Mouse (Mus musculus): ENCODE measurements around the gene Wdr73. TPM values are rescaled to one million over a fixed set of nuclear protein-coding genes. Genes with fewer than 3 reads are reported as not detected.
"Not testable (repeated sequence)": the region's sequence is repeated elsewhere in the genome, so short reads cannot be mapped to it uniquely, and the experiment has no call there.

Wdr73 gene
- 39.6 and 42.0 TPM in 2 replicates for polyA plus RNA-seq (2016; fragmentation: Nextera tagmentation; extraction: Ambion mirVana)

- H3K27me3 ChIP-seq (replicated peaks), result no peaks in the 10 kb centered on the region
- WGBS, result under 1% methylated on average over 36 of the region's 36 CpGs
- H3K4me3 ChIP-seq, result peak within 1 kb of the TSS; percentile 56
- H3K4me2 ChIP-seq (replicated peaks), result peak within 1 kb of the TSS; percentile 81
- H3K27ac ChIP-seq, result no peak within 1 kb of the TSS
- peak within 1 kb of the TSS; percentile 44 for H3K9ac ChIP-seq
- H3K4me1 ChIP-seq, result peaks cover 24% of the 10 kb centered on the region
- H3K36me3 ChIP-seq, result peaks cover 37% of the 10 kb centered on the region
- no peaks in the 10 kb centered on the region for H3K9me3 ChIP-seq
- peak; percentile 93 for ATAC-seq (ENCODE audit: low FRiP score, low read depth)
Measured at GRCm38 (mm10) chr7:80900944-80901501, at the start of gene Wdr73. Gene Wdr73 (minus strand): TSS chr7:80901269.

DNA sequence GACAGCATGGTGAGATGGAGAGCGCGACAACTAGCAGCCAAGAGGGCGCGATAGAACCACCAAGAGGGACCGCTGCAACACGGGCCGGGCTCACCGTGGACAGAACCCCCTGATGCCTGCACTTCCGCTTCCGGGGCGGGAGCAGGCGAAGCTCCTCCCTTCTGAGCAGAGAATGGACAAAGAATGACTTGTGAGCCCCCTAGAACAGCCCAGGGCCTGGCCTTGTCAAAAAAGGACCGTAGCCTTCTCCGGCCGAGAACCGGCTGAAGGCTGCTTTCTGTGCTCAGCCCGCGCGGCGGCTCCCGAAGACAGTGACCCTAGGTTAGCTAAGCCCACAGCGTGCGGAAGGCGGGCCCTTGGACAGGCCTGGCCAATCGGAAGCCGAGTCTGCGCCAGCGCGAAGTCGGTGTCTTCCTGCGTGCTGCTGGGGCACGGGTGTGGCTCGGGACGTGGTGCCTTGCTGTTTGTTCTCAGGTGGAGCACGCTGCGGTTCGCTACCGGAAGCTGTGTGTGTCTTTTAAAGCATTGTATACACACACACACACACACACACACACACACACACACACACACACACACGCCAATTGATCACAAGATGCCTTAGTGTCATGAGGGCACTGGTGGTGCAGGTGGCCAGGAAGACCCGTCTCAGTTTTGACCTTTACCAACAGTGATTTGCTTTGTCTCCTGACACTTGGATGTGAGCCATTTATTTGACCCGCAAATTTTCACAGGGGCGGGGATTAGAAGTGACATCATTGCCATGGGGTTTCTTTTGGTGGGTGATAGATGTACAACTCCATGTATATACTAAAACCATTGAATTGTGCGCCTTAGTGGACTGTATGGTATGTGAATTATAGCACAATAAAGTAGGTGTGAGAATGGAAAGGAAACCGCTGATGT lies 46.6 kb upstream of the Wdr73 start, which contains the start of gene Sec11a:
Gene Sec11a (minus strand): TSS at position 336 of the 906 bp plus-strand sequence.
- H3K4me2 ChIP-seq (replicated peaks), result peak within 1 kb of the TSS; percentile 66
- no peaks in the 10 kb centered on the region for H3K27me3 ChIP-seq (replicated peaks)
- H3K27ac ChIP-seq, result peak within 1 kb of the TSS; percentile 90
- H3K9me3 ChIP-seq, result no peaks in the 10 kb centered on the region
- H3K4me3 ChIP-seq, result peak within 1 kb of the TSS; percentile 82
- WGBS, result 2% methylated on average over 40 of the region's 44 CpGs
- H3K4me1 ChIP-seq, result peaks cover 15% of the 10 kb centered on the region
- peak within 1 kb of the TSS; percentile 89 for H3K9ac ChIP-seq
- ATAC-seq (ENCODE audit: low FRiP score, low read depth), result peak; percentile 100
- peaks cover 5% of the 10 kb centered on the region for H3K36me3 ChIP-seq

DNA sequence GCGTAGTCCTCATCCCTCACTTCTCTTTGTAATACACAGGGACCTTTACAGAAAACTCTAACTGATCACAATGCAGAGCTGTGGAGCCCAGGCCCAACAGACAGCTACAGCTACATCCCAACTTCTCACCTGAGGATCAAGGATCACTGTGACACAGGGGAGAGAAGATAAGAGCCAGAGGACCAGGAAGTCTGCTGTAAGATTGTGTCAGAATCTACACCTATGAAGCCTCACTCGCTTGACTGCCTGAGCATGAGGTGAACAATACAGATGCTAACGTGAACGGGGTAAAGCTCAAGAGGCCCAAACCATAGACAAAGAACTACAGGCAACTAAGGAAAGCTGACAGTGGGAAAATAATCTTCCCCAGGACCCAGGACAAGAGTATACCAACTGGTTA lies 38.7 kb upstream of the Wdr73 start:
- Histone ChIP-seq H3K27ac (no peak overlapping the region), H3K9me3 (no peaks in the 10 kb centered on the region), H3K36me3 (peaks cover 11% of the 10 kb centered on the region), H3K4me2 (replicated peaks) (no peak overlapping the region), H3K4me1 (no peaks in the 10 kb centered on the region), H3K9ac (no peak overlapping the region), H3K27me3 (replicated peaks) (no peaks in the 10 kb centered on the region), H3K4me3 (no peak overlapping the region)
- 94% methylated on average over 4 of the region's 4 CpGs for WGBS
- ATAC-seq (ENCODE audit: low FRiP score, low read depth), result no peak

DNA sequence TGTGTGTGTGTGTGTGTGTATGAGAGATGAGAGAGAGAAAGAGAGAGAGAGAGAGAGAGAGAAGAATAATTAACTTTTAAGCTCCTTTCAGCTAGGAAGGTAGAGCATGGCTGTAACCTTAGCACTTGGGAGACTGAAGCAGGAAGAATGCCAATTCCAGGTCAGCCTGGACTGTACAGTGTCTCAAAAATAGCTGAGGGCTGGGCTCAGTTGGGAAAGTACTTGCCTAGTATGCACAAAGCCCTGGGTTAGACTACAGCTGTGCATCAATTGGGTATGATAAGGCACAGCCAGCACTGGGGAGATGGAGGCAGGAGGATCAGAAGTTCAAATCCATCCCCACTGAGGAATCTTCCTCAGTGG lies 36.2 kb upstream of the Wdr73 start:
- not testable (repeated sequence) for ATAC-seq (ENCODE audit: low FRiP score, low read depth); H3K27me3 ChIP-seq (replicated peaks); H3K9me3 ChIP-seq; H3K9ac ChIP-seq; H3K27ac ChIP-seq; H3K4me1 ChIP-seq; H3K4me3 ChIP-seq; H3K4me2 ChIP-seq (replicated peaks)
- peaks cover 22% of the 10 kb centered on the region for H3K36me3 ChIP-seq

DNA sequence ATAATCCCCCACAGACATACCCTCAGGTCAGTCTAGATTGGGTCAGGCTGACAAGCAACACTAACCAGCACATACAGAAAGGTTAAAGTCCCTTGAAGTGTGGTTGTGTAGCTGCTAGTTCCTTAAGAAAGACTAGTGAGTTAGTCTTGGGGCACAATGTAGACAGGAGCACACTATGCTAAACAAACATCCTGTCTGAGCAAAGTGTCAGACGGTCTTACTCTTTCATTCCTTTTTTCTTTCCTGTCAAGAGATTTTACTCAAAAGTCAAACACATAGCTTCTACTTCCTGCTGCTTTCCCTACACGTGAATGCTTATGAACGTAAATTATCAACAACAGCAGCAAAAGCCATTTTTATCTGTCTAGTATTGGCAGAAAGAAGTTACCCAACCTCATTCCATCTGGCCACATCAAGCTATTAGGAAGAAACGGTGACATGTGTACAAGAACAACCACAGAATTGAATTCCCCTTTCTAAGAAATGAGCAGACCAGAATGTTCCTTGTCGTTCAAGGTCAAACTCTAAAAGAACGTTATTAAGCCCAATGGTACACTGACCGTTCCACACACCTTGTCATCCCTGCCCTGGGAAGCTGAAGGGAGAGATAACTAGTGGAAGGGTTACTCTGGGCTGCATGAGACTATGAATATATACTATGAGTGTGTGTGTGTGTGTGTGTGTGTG lies 35.7 kb upstream of the Wdr73 start:
- H3K27me3 ChIP-seq (replicated peaks), result not testable (repeated sequence)

DNA sequence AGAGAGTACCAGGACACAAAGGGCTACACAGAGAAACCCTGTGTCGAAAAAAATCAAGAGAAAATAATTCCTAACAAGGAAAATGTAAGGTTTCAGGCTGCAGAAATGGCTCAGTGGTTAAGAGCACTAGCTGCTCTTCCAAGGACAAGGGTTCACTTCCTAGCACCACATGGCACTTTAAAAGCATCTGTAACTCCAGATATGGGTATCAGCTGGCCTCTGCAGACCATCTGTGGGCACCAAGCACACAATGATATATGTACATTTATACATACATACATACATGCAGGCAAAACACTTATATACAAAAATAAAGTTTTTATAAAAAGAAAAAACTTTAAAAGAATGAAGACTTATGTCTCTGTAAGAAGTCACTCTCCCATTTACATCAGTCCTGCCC lies 34.8 kb upstream of the Wdr73 start:
- no peaks in the 10 kb centered on the region for H3K27me3 ChIP-seq (replicated peaks)
- H3K4me3 ChIP-seq, result no peak overlapping the region
- no peaks in the 10 kb centered on the region for H3K4me1 ChIP-seq
- 100% methylated on average over 1 of the region's 1 CpGs for WGBS
- H3K9ac ChIP-seq, result no peak overlapping the region
- H3K9me3 ChIP-seq, result no peaks in the 10 kb centered on the region
- H3K36me3 ChIP-seq, result peaks cover 29% of the 10 kb centered on the region
- H3K4me2 ChIP-seq (replicated peaks), result no peak overlapping the region
- ATAC-seq (ENCODE audit: low FRiP score, low read depth), result no peak
- H3K27ac ChIP-seq, result no peak overlapping the region

More for the DNA sequence above, 35.7 kb upstream of the Wdr73 start:
- H3K4me1 ChIP-seq; H3K9me3 ChIP-seq; H3K4me3 ChIP-seq; H3K9ac ChIP-seq; H3K4me2 ChIP-seq (replicated peaks); H3K27ac ChIP-seq; ATAC-seq (ENCODE audit: low FRiP score, low read depth): not testable (repeated sequence)
- 77% methylated on average over 7 of the region's 7 CpGs for WGBS
- H3K36me3 ChIP-seq, result peaks cover 25% of the 10 kb centered on the region

- no peak overlapping the region for H3K4me3 ChIP-seq
- H3K27me3 ChIP-seq (replicated peaks), result no peaks in the 10 kb centered on the region
- H3K9ac ChIP-seq, result no peak overlapping the region
- peaks cover 31% of the 10 kb centered on the region for H3K36me3 ChIP-seq
- 85% methylated on average over 1 of the region's 1 CpGs for WGBS
- H3K27ac ChIP-seq, result no peak overlapping the region
- ATAC-seq (ENCODE audit: low FRiP score, low read depth), result no peak
- H3K9me3 ChIP-seq, result no peaks in the 10 kb centered on the region
- no peak overlapping the region for H3K4me2 ChIP-seq (replicated peaks)
- H3K4me1 ChIP-seq, result no peaks in the 10 kb centered on the region
Measured at GRCm38 (mm10) chr7:80932777-80933176, 31.7 kb upstream of the Wdr73 start.

DNA sequence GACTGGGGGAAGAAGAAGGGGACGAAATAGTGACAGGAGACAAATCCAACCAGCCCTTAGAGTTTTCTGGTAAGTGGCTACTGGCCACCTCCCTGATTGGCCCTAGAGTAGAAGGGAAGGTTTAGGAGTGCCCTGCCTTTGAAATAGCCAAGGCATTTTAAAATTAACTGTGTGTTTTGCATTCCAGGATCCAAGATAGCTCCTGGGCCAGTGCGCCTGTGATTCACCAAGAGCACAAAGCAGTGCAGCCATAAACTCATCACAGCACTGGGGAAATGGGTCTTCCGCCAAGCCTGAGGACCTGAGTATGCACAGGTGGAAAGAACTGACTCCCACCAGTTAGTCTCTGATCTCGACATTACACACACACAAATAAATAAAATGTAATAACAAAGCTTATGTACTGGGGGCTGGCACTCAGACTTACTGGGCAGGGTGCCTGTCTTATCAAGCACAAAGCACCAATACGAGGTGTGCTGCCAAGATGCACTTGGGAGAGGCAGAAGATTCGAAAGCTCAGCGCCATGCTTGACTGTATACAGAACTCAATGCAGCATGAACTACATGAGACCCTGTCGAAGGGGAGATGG lies 30.6 kb upstream of the Wdr73 start:
- no peaks in the 10 kb centered on the region for H3K27me3 ChIP-seq (replicated peaks)
- no peak overlapping the region for H3K4me3 ChIP-seq
- no peak overlapping the region for H3K4me2 ChIP-seq (replicated peaks)
- H3K4me1 ChIP-seq, result no peaks in the 10 kb centered on the region
- 86% methylated on average over 8 of the region's 8 CpGs for WGBS
- no peak overlapping the region for H3K9ac ChIP-seq
- ATAC-seq (ENCODE audit: low FRiP score, low read depth), result no peak
- H3K27ac ChIP-seq, result no peak overlapping the region
- peaks cover 38% of the 10 kb centered on the region for H3K36me3 ChIP-seq
- H3K9me3 ChIP-seq, result no peaks in the 10 kb centered on the region

DNA sequence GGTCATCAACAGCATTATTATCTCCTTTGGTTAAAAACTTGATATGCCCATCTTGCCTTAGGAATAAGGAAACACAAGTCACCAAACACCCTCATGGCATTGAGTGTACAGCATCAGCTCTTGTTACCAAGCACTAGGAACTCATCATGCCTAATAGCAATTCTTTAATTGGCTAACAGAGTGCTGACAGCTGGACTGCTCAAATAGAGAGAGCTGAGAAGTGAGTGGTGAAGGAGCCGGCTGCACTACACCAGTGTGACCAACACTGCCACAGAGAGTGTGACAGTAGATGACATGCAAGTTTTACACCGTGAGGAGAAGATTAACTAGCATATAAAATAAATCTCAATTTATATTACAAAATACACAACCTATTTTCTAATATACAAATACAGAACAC lies 22.1 kb upstream of the Wdr73 start:
- no peaks in the 10 kb centered on the region for H3K9me3 ChIP-seq
- H3K27me3 ChIP-seq (replicated peaks), result no peaks in the 10 kb centered on the region
- peaks cover 68% of the 10 kb centered on the region for H3K36me3 ChIP-seq
- no peak overlapping the region for H3K4me3 ChIP-seq
- 92% methylated on average over 2 of the region's 2 CpGs for WGBS
- H3K9ac ChIP-seq, result no peak overlapping the region
- H3K4me2 ChIP-seq (replicated peaks), result no peak overlapping the region
- H3K27ac ChIP-seq, result no peak overlapping the region
- H3K4me1 ChIP-seq, result no peaks in the 10 kb centered on the region
- ATAC-seq (ENCODE audit: low FRiP score, low read depth), result no peak

DNA sequence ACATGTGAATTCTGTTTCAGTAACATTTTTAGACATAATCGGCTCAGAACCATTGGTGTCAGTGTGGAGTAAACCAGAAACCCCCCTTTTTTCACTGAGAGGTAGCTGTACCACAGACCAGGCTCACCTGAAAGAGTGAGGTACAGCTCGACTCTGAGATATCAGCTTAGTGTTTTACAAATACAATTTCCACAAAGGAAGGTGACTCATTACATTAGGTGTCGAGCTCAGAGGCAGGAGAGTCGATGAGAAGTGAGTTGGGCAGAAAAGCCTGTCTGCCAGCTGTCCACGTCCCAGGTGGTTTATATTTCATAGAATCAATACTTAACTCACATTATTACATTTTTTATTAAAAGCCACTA lies 18.6 kb upstream of the Wdr73 start:
- Histone ChIP-seq H3K4me2 (replicated peaks) (no peak overlapping the region), H3K9ac (no peak overlapping the region), H3K9me3 (no peaks in the 10 kb centered on the region), H3K27me3 (replicated peaks) (no peaks in the 10 kb centered on the region), H3K4me3 (no peak overlapping the region), H3K36me3 (peaks cover 75% of the 10 kb centered on the region), H3K4me1 (no peaks in the 10 kb centered on the region), H3K27ac (no peak overlapping the region)
- ATAC-seq (ENCODE audit: low FRiP score, low read depth), result no peak
- 92% methylated on average over 5 of the region's 5 CpGs for WGBS

- no peak overlapping the region for H3K27ac ChIP-seq
- no peak overlapping the region for H3K4me3 ChIP-seq
- H3K4me2 ChIP-seq (replicated peaks), result no peak overlapping the region
- H3K4me1 ChIP-seq, result no peaks in the 10 kb centered on the region
- WGBS, result 87% methylated on average over 8 of the region's 8 CpGs
- ATAC-seq (ENCODE audit: low FRiP score, low read depth), result no peak
- H3K27me3 ChIP-seq (replicated peaks), result no peaks in the 10 kb centered on the region
- no peak overlapping the region for H3K9ac ChIP-seq
- peaks cover 75% of the 10 kb centered on the region for H3K36me3 ChIP-seq
- H3K9me3 ChIP-seq, result no peaks in the 10 kb centered on the region
Measured at GRCm38 (mm10) chr7:80918982-80919646, 18.0 kb upstream of the Wdr73 start.
